Mouse (Mus musculus) liver, embryonic 16.5 days (tissue): ENCODE results near the gene Chga. TPM values are rescaled to one million over a fixed set of nuclear protein-coding genes. Genes with fewer than 3 reads are reported as not detected.

Experiments
- ATAC-seq: fragments of 200-750 bp; cut with Nextera tagmentation; 2 replicates; pipeline ENCODE4 v1.8.0; 2017; ENCODE audit warnings: low read depth, mild to moderate bottlenecking, moderate number of reproducible peaks, moderate library complexity
- H3K27ac ChIP-seq: fragments of 300-500 bp; sonication (generic); 2 replicates; pipeline ENCODE4 v1.5.1; 2014; ENCODE audit warnings: mild to moderate bottlenecking, low read length
- H3K27me3 ChIP-seq: fragments of 300-500 bp; sonication (generic); 2 replicates; pipeline ENCODE4 v1.6.1; 2014; ENCODE audit warnings: low read depth, low read length, mixed read lengths; ENCODE audit not compliant: control insufficient read depth, insufficient read depth
- H3K36me3 ChIP-seq: fragments of 300-500 bp; sonication (generic); 2 replicates; pipeline ENCODE4 v1.6.1; 2014; ENCODE audit warnings: mild to moderate bottlenecking; ENCODE audit not compliant: control insufficient read depth, insufficient read depth
- H3K4me1 ChIP-seq: fragments of 300-500 bp; sonication (generic); 2 replicates; pipeline ENCODE4 v1.6.1; 2014; ENCODE audit warnings: low read depth, low read length, mixed read lengths; ENCODE audit not compliant: control insufficient read depth
- H3K4me2 ChIP-seq: fragments of 300-500 bp; sonication (generic); 2 replicates; pipeline ENCODE4 v1.6.1; 2014; ENCODE audit warnings: low read depth, low read length, mixed read lengths
- H3K4me3 ChIP-seq: fragments of 300-500 bp; sonication (generic); 2 replicates; pipeline ENCODE4 v1.5.1; 2014; ENCODE audit warnings: low read depth, mild to moderate bottlenecking, low read length
- H3K9ac ChIP-seq: fragments of 300-500 bp; sonication (generic); 2 replicates; pipeline ENCODE4 v1.6.1; 2014; ENCODE audit warnings: low read depth, low read length
- H3K9me3 ChIP-seq: fragments of 300-500 bp; sonication (generic); replicated peaks from 2 replicates; pipeline ENCODE4 v1.6.1; 2016; ENCODE audit warnings: low read length; ENCODE audit not compliant: control insufficient read depth
- WGBS: fragments of 180-500 bp; shearing (Covaris S2); extraction: QIAGEN DNeasy Blood & Tissue Kit; methylation state at CpG from one replicate; pipeline ENCODE4 v1.1.7; 2014; ENCODE audit not compliant: insufficient replicate concordance; 5-methylcytosine and 5-hydroxymethylcytosine counted together
- polyA plus RNA-seq: library from polyadenylated mRNA; unstranded; fragments of >200 nt; fragmentation: Nextera tagmentation; extraction: Ambion mirVana; gene quantifications from 2 replicates; pipeline ENCODE4 v1.2.1, GENCODE M21; 2015

Chga gene
- polyA plus RNA-seq, 1 experiment from 2014 or later = 2.2 TPM

DNA sequence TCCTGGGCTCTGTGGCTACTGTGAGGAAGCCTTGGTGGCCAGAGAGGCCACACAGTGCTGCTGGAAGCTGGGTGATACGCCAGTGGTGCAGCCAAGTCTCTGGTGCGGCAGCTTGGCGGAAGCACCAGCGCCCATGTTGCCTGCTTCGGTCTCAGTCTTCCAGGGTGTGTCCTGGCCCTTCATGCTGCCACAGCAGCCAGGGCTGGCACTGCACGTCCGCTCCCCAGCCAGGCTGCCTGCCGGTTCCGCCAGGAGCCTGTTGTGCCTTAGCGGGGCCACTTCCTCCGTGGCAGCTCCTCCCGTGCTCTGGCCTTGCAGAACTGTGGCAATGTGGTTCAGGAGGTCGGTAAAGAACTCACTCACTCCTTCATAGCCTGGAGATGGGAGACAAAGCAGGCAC is 15.3 kb downstream of the Chga start:
- no peak overlapping the region for H3K4me3 ChIP-seq
- no peak overlapping the region for H3K27ac ChIP-seq
- H3K27me3 ChIP-seq = no peaks in the 10 kb centered on the region
- H3K36me3 ChIP-seq = no peaks in the 10 kb centered on the region; the same call in 1 of the 2 replicates
- no peaks in the 10 kb centered on the region for H3K9me3 ChIP-seq
- no peak for ATAC-seq
- 73% methylated on average over 13 of the region's 13 CpGs for WGBS
- H3K4me1 ChIP-seq = peaks cover 7% of the 10 kb centered on the region
- no peak overlapping the region for H3K4me2 ChIP-seq
- H3K9ac ChIP-seq = no peak overlapping the region

- no peak for ATAC-seq
- Histone ChIP-seq H3K4me3 (no peak overlapping the region), H3K4me1 (peaks cover 3% of the 10 kb centered on the region), H3K4me2 (no peak overlapping the region), H3K9me3 (no peaks in the 10 kb centered on the region), H3K27me3 (no peaks in the 10 kb centered on the region), H3K9ac (no peak overlapping the region), H3K27ac (no peak overlapping the region), H3K36me3 (no peaks in the 10 kb centered on the region; the same call in 1 of the 2 replicates)
- WGBS = 58% methylated on average over 5 of the region's 5 CpGs
Observed at GRCm38 (mm10) chr12:102570734-102571133, 16.0 kb downstream of the Chga start.

GRCm38 (mm10) chr12:102571666-102572065 is 16.9 kb downstream of the Chga start:
- Histone ChIP-seq H3K9ac (no peak overlapping the region), H3K9me3 (no peaks in the 10 kb centered on the region), H3K27ac (no peak overlapping the region), H3K36me3 (no peaks in the 10 kb centered on the region; the same call in 1 of the 2 replicates), H3K4me1 (no peaks in the 10 kb centered on the region; the same call in 1 of the 2 replicates), H3K4me2 (no peak overlapping the region), H3K27me3 (no peaks in the 10 kb centered on the region), H3K4me3 (no peak overlapping the region)
- 50% methylated on average over 9 of the region's 9 CpGs for WGBS
- peak; percentile 61 for ATAC-seq

DNA sequence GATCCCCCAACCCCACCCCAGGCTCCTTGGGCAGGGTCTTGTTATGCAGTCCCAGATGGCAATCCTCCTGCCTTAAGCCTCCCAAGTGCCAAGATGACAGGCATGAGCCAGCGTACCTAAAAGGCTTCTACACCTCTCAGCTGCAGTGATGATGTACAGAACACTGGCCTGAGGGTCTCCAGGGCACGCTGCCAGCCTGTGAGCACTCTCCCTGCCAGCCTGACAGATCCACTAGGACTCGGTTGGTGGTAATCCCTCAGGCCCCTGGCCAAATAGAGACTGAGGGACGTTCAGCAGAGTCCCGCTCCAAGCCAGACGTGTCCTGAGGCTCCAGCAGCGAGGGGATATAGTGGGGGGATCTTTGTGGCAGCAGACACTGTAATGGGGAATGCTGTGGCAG is 18.3 kb downstream of the Chga start:
- Histone ChIP-seq H3K9me3 (no peaks in the 10 kb centered on the region), H3K9ac (no peak overlapping the region), H3K27ac (no peak overlapping the region), H3K4me1 (no peaks in the 10 kb centered on the region; the same call in 1 of the 2 replicates), H3K4me3 (no peak overlapping the region), H3K36me3 (no peaks in the 10 kb centered on the region; the same call in 1 of the 2 replicates), H3K27me3 (no peaks in the 10 kb centered on the region), H3K4me2 (no peak overlapping the region)
- no peak for ATAC-seq
- 68% methylated on average over 7 of the region's 7 CpGs for WGBS

- WGBS = 63% methylated on average over 5 of the region's 5 CpGs
- no peak overlapping the region for H3K27ac ChIP-seq
- H3K9ac ChIP-seq = no peak overlapping the region
- H3K36me3 ChIP-seq = no peaks in the 10 kb centered on the region
- H3K4me2 ChIP-seq = no peak overlapping the region
- H3K9me3 ChIP-seq = no peaks in the 10 kb centered on the region
- H3K27me3 ChIP-seq = no peaks in the 10 kb centered on the region
- no peak overlapping the region for H3K4me3 ChIP-seq
- no peak for ATAC-seq
- H3K4me1 ChIP-seq = no peaks in the 10 kb centered on the region; the same call in 1 of the 2 replicates
Observed at GRCm38 (mm10) chr12:102575541-102576329, 21.0 kb downstream of the Chga start.

GRCm38 (mm10) chr12:102576659-102577398 is 22.1 kb downstream of the Chga start:
- 68% methylated on average over 10 of the region's 10 CpGs for WGBS
- no peak overlapping the region for H3K4me2 ChIP-seq
- no peaks in the 10 kb centered on the region for H3K27me3 ChIP-seq
- no peaks in the 10 kb centered on the region for H3K9me3 ChIP-seq
- no peaks in the 10 kb centered on the region for H3K4me1 ChIP-seq
- no peak overlapping the region for H3K27ac ChIP-seq
- H3K4me3 ChIP-seq = no peak overlapping the region
- no peak for ATAC-seq
- H3K9ac ChIP-seq = no peak overlapping the region
- H3K36me3 ChIP-seq = no peaks in the 10 kb centered on the region

DNA sequence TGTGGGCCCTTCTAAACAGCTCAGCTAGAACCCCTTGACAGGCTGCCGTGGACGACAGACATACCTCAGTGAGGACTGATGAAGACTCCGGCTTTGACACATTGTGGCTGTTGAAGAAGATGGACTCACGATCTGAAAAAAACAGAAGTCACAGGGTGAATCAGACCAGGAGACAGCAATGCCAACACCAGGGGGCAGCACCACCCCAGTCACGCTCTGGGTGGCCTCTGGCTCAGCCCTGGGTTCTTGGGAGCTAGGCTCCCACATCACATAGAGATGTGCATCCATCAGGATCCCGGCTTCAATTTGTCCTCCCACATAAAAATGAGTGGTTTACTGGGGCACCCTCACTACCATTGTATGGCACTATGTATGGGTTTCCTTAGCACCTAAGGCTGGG is 24.3 kb downstream of the Chga start:
- no peaks in the 10 kb centered on the region for H3K4me1 ChIP-seq
- H3K27ac ChIP-seq = no peak overlapping the region
- no peaks in the 10 kb centered on the region for H3K36me3 ChIP-seq
- ATAC-seq = no peak
- H3K4me3 ChIP-seq = no peak overlapping the region
- 40% methylated on average over 6 of the region's 6 CpGs for WGBS
- H3K4me2 ChIP-seq = no peak overlapping the region
- no peak overlapping the region for H3K9ac ChIP-seq
- H3K27me3 ChIP-seq = no peaks in the 10 kb centered on the region
- H3K9me3 ChIP-seq = no peaks in the 10 kb centered on the region

DNA sequence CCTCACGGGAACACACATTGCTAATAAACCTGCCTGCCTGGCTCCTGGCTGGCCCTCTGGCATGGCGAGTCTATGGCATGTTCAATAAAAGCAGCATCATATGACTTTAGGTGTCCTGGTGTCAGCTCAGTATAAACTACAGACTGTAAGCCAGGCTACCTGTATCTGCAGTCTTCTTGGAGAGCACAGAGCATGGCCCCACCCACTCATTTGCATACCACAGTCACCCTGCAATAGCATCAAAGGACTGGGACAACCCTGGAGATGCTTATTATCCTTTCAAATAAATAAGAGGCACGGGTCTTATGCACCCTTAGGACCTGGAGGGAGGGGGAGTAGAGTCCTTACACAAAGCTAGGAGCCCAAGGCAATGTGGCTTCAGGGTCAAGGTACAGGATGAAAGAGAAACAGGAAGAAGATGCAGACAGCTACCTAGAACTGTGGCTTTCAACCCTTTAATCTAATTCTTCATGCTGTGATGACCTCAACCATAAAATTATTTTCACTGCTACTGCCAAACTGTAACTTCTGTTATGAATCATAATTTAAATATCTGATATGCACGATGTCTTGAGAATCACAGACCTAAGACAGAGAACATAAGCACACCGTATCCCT is 26.9 kb downstream of the Chga start:
- no peak overlapping the region for H3K9ac ChIP-seq
- ATAC-seq = no peak
- no peak overlapping the region for H3K4me2 ChIP-seq
- H3K9me3 ChIP-seq = no peaks in the 10 kb centered on the region
- 61% methylated on average over 5 of the region's 5 CpGs for WGBS
- no peak overlapping the region for H3K4me3 ChIP-seq
- no peaks in the 10 kb centered on the region for H3K4me1 ChIP-seq
- H3K36me3 ChIP-seq = no peaks in the 10 kb centered on the region
- no peak overlapping the region for H3K27ac ChIP-seq
- H3K27me3 ChIP-seq = no peaks in the 10 kb centered on the region

DNA sequence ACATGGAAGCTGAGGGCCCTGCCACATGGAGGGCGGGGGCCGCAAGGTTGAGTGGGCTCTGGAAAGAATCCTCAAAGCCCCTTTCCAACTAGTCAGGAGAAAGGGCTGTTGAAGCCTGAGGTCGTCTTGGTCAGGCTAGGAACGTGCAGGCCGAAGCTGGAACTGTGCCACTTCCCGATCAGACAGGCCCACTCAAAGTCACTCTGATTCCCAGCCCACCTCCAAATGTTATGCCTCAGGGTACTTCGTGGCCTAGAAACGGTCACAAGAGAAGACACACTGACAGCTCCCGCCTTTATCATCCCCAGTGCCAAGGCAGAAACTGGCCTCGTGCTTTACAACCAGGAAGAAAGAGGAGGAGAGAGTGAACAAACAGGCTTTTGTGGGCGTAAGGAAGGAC is 27.7 kb downstream of the Chga start:
- no peaks in the 10 kb centered on the region for H3K27me3 ChIP-seq
- 66% methylated on average over 11 of the region's 11 CpGs for WGBS
- H3K27ac ChIP-seq = no peak overlapping the region
- H3K9me3 ChIP-seq = no peaks in the 10 kb centered on the region
- no peak for ATAC-seq
- H3K4me3 ChIP-seq = no peak overlapping the region
- H3K36me3 ChIP-seq = no peaks in the 10 kb centered on the region
- H3K4me2 ChIP-seq = no peak overlapping the region
- H3K9ac ChIP-seq = no peak overlapping the region
- no peaks in the 10 kb centered on the region for H3K4me1 ChIP-seq
